Mouse (Mus musculus): ENCODE measurements around the gene Rbx1. TPM values are rescaled to one million over a fixed set of nuclear protein-coding genes. Genes with fewer than 3 reads are reported as not detected.

Rbx1 gene
- total and polyA plus RNA-seq, 2 experiments = 45.5 to 55.4 TPM

DNA sequence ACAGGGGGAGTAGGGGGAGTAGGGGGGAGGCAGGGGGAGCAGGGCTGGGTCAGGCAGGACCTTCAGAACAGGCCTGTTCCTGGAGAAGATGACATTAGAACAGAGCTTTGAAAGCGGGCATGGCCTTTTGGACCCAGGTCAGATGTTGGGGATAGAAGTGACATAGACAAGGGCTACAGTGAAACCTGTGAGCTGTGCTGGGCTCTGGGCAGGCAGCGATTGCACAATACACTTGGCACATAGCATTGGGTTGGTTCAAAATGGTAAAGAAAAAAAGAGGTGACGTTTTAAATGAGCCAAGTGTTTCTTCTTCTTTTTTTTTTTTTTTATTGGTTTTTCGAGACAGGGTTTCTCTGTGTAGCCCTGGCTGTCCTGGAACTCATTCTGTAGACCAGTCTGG, 19.4 kb downstream of the Rbx1 start:
- Histone ChIP-seq H3K27me3 (ENCODE audit: control insufficient read depth, insufficient read depth, low read length) (no peaks in the 10 kb centered on the region), H3K36me3 (ENCODE audit: control insufficient read depth, insufficient read depth, low read length) (no peaks in the 10 kb centered on the region), H3K4me1 (ENCODE audit: control insufficient read depth, insufficient read depth, low read length) (0 out of 2 replicates have a peak, but pooled peaks cover 1% of the 10 kb centered on the region), H3K9ac (ENCODE audit: low read depth, low read length) (no peak overlapping the region), H3K27ac (replicated peaks; ENCODE audit: insufficient read depth, low read depth, low read length) (no peak overlapping the region), H3K79me2 (ENCODE audit: control insufficient read depth, insufficient read depth, low read length) (no peaks in the 10 kb centered on the region), H3K4me3 (ENCODE audit: insufficient read depth, low read depth, low read length) (no peak overlapping the region)
- no peak for TF ChIP-seq CTCF (IDR thresholded peaks at IDR 0.05; ENCODE audit: low read depth, low read length)
- TF ChIP-seq POLR2A (IDR thresholded peaks at IDR 0.05; ENCODE audit: extremely low read depth, insufficient read depth, low read length) = no peak
- DNase-seq (ENCODE audit: extremely low read depth, low read depth, low spot score) = peak; percentile 94
- 25% methylated on average over 4 of the region's 4 CpGs for WGBS

DNA sequence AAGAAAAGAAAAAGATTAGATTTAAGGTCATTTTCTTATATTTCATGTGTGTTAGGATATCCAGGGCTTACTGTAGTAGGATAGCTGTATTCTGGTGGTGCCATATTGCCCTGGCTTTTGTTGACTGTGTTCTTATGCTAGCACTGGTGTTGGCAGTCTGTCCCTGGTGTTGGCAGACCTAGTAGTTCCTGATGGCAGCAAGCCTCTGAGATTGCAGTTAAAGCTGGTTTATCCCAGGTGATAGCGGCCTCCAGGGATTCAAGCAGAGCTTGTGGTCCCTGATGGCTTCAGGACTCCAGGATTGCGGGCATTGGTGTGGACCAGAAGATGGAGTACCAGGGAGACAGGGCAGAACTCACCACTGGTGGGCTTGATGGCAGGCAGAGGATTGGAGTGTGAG, 37.4 kb downstream of the Rbx1 start:
- no peak overlapping the region for H3K4me3 ChIP-seq (ENCODE audit: insufficient read depth, low read depth, low read length)
- WGBS = 67% methylated on average over 2 of the region's 2 CpGs
- no peaks in the 10 kb centered on the region for H3K79me2 ChIP-seq (ENCODE audit: control insufficient read depth, insufficient read depth, low read length)
- H3K27ac ChIP-seq (replicated peaks; ENCODE audit: insufficient read depth, low read depth, low read length) = no peak overlapping the region
- peak; percentile 29 for DNase-seq (ENCODE audit: extremely low read depth, low read depth, low spot score)
- TF ChIP-seq POLR2A (IDR thresholded peaks at IDR 0.05; ENCODE audit: extremely low read depth, insufficient read depth, low read length) (no peak), CTCF (IDR thresholded peaks at IDR 0.05; ENCODE audit: low read depth, low read length) (no peak)
- H3K4me1 ChIP-seq (ENCODE audit: control insufficient read depth, insufficient read depth, low read length) = no peaks in the 10 kb centered on the region
- no peaks in the 10 kb centered on the region for H3K36me3 ChIP-seq (ENCODE audit: control insufficient read depth, insufficient read depth, low read length)
- H3K27me3 ChIP-seq (ENCODE audit: control insufficient read depth, insufficient read depth, low read length) = no peaks in the 10 kb centered on the region
- H3K9ac ChIP-seq (ENCODE audit: low read depth, low read length) = no peak overlapping the region

DNA sequence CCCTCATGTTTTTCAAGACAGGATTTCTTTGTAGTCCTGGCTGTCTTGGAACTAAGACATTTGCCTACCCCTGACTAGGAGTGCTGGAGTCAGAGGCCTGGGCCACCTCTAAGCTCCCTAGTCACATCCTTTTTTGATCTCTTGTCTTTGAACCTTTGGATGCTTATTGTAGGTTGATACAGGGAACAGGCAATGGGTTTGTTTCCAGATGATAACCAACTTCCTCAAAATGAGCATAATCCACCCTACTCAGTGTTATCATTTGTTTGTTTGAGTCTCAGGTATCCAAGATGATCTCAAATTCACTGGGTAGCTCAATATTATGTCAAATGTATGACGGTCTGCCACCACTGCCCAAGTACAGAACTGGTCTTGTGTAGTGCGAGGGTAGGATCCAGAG, 37.9 kb downstream of the Rbx1 start:
- TF ChIP-seq CTCF (IDR thresholded peaks at IDR 0.05; ENCODE audit: low read depth, low read length) = no peak
- TF ChIP-seq POLR2A (IDR thresholded peaks at IDR 0.05; ENCODE audit: extremely low read depth, insufficient read depth, low read length) = no peak
- H3K27me3 ChIP-seq (ENCODE audit: control insufficient read depth, insufficient read depth, low read length) = no peaks in the 10 kb centered on the region
- no peak overlapping the region for H3K27ac ChIP-seq (replicated peaks; ENCODE audit: insufficient read depth, low read depth, low read length)
- no peak overlapping the region for H3K4me3 ChIP-seq (ENCODE audit: insufficient read depth, low read depth, low read length)
- no peaks in the 10 kb centered on the region for H3K4me1 ChIP-seq (ENCODE audit: control insufficient read depth, insufficient read depth, low read length)
- no peaks in the 10 kb centered on the region for H3K36me3 ChIP-seq (ENCODE audit: control insufficient read depth, insufficient read depth, low read length)
- no peaks in the 10 kb centered on the region for H3K79me2 ChIP-seq (ENCODE audit: control insufficient read depth, insufficient read depth, low read length)
- DNase-seq (ENCODE audit: extremely low read depth, low read depth, low spot score) = no peak
- WGBS = 97% methylated on average over 2 of the region's 2 CpGs
- H3K9ac ChIP-seq (ENCODE audit: low read depth, low read length) = no peak overlapping the region

DNA sequence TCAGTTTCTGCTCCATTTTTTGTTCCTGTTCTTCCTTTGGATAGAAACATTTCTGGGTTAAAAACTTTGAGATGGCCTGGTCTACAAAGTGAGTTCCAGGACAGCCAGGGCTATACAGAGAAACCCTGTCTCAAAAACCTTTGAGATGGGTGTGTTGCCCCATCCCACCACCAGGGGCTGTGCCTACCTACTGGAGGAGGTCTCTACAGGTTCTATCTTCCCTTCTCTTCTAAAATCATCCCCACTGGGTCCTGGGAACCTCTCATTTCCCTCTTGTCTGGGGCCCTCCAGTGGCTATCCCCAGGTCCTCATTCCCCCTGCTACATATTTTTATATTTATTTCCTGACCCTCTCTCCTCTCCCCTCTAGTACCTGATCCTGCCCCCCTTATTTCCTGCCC, 41.1 kb downstream of the Rbx1 start:
- no peaks in the 10 kb centered on the region for H3K4me1 ChIP-seq (ENCODE audit: control insufficient read depth, insufficient read depth, low read length)
- H3K9ac ChIP-seq (ENCODE audit: low read depth, low read length) = no peak overlapping the region
- peak; percentile 62 for TF ChIP-seq CTCF (IDR thresholded peaks at IDR 0.05; ENCODE audit: low read depth, low read length)
- TF ChIP-seq POLR2A (IDR thresholded peaks at IDR 0.05; ENCODE audit: extremely low read depth, insufficient read depth, low read length) = no peak
- H3K27me3 ChIP-seq (ENCODE audit: control insufficient read depth, insufficient read depth, low read length) = no peaks in the 10 kb centered on the region
- H3K27ac ChIP-seq (replicated peaks; ENCODE audit: insufficient read depth, low read depth, low read length) = no peak overlapping the region
- no peaks in the 10 kb centered on the region for H3K79me2 ChIP-seq (ENCODE audit: control insufficient read depth, insufficient read depth, low read length)
- no peaks in the 10 kb centered on the region for H3K36me3 ChIP-seq (ENCODE audit: control insufficient read depth, insufficient read depth, low read length)
- no peak for DNase-seq (ENCODE audit: extremely low read depth, low read depth, low spot score)
- no peak overlapping the region for H3K4me3 ChIP-seq (ENCODE audit: insufficient read depth, low read depth, low read length)

DNA sequence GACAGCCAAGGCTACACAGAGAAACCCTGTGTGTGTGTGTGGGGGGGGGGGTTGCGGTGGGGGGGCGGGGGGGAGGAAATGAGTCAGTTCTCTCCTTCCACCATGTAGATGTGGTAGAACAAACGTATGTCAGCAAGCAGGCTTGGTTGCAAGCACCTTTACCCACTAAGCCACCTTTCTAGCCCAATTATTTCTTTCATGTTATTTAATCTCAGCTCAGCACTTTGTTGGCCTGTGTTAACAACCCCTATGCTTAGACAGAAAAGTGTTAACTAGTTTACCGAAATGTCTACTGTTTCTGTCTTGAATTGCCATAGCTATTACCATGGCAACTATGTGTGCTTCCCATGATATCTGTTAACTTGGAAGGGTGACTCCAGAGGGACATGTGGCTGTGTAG, 44.5 kb downstream of the Rbx1 start:
- no peak overlapping the region for H3K27ac ChIP-seq (replicated peaks; ENCODE audit: insufficient read depth, low read depth, low read length)
- H3K27me3 ChIP-seq (ENCODE audit: control insufficient read depth, insufficient read depth, low read length) = no peaks in the 10 kb centered on the region
- H3K79me2 ChIP-seq (ENCODE audit: control insufficient read depth, insufficient read depth, low read length) = no peaks in the 10 kb centered on the region
- peaks cover 3% of the 10 kb centered on the region; the same call in 1 of the 2 replicates for H3K4me1 ChIP-seq (ENCODE audit: control insufficient read depth, insufficient read depth, low read length)
- no peak overlapping the region for H3K4me3 ChIP-seq (ENCODE audit: insufficient read depth, low read depth, low read length)
- no peak overlapping the region for H3K9ac ChIP-seq (ENCODE audit: low read depth, low read length)
- H3K36me3 ChIP-seq (ENCODE audit: control insufficient read depth, insufficient read depth, low read length) = no peaks in the 10 kb centered on the region
- 79% methylated on average over 4 of the region's 4 CpGs for WGBS
- TF ChIP-seq CTCF (IDR thresholded peaks at IDR 0.05; ENCODE audit: low read depth, low read length) (no peak), POLR2A (IDR thresholded peaks at IDR 0.05; ENCODE audit: extremely low read depth, insufficient read depth, low read length) (no peak)
- no peak for DNase-seq (ENCODE audit: extremely low read depth, low read depth, low spot score)

DNA sequence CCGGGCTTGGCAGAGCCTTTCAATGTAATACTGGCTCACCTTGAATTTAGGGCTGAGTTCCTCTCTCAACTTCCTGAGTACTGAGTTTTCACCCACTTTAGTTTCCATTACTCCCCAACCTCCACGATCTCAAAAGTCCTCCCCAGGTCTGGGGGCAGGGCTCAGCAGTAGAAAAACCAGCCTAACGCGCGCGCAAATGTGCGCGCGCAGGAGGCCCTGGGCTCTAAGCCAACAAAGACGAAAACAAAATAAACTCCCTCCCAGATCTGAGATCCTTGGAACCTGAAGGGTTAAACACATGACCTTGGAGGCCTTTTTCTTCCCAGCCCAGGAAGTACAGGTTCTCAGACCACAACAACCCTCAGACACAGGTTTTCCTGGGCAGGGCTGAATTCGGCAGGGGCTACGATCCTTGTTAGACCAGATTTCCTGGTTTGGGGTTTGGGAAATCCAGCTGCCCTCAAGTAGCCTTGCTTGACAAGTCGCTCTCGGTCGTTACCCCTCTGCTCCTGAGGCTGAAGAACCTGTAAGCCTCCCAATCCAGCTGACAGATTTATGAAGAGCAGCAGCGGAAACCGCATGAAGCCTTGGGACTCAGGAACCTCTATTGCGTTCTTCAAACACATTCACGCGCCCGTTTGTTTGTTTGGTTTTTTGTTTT, 45.6 kb downstream of the Rbx1 start:
- Histone ChIP-seq H3K36me3 (ENCODE audit: control insufficient read depth, insufficient read depth, low read length) (no peaks in the 10 kb centered on the region), H3K79me2 (ENCODE audit: control insufficient read depth, insufficient read depth, low read length) (no peaks in the 10 kb centered on the region), H3K27me3 (ENCODE audit: control insufficient read depth, insufficient read depth, low read length) (no peaks in the 10 kb centered on the region), H3K4me1 (ENCODE audit: control insufficient read depth, insufficient read depth, low read length) (peaks cover 3% of the 10 kb centered on the region; the same call in 1 of the 2 replicates), H3K9ac (ENCODE audit: low read depth, low read length) (peak overlapping the region; percentile 63), H3K27ac (replicated peaks; ENCODE audit: insufficient read depth, low read depth, low read length) (peak overlapping the region; percentile 5), H3K4me3 (ENCODE audit: insufficient read depth, low read depth, low read length) (peak overlapping the region; percentile 46)
- WGBS = 21% methylated on average over 21 of the region's 21 CpGs
- no peak for TF ChIP-seq POLR2A (IDR thresholded peaks at IDR 0.05; ENCODE audit: extremely low read depth, insufficient read depth, low read length)
- no peak for TF ChIP-seq CTCF (IDR thresholded peaks at IDR 0.05; ENCODE audit: low read depth, low read length)
- peak; percentile 20 for DNase-seq (ENCODE audit: extremely low read depth, low read depth, low spot score)

Measured in liver, adult 2 months (tissue).